Mouse (Mus musculus) hindbrain, embryonic 11.5 days (tissue): ENCODE measurements around the gene Armh3. TPM values are rescaled to one million over a fixed set of nuclear protein-coding genes. Genes with fewer than 3 reads are reported as not detected.
"Not testable (repeated sequence)": the region's sequence is repeated elsewhere in the genome, so short reads cannot be mapped to it uniquely, and the experiment has no call there.

ENCODE experiments used
- ATAC-seq: fragments of 200-750 bp; cut with Nextera tagmentation; 2 replicates; pipeline ENCODE4 v1.8.0; 2017; ENCODE audit warnings: mild to moderate bottlenecking, moderate TSS enrichment, moderate library complexity; ENCODE audit not compliant: low FRiP score
- DNase-seq: peaks from one replicate; pipeline ENCODE4 v3.0.0-alpha.2; 2015; ENCODE audit warnings: low spot score
- H3K27ac ChIP-seq: fragments of 300-500 bp; sonication (generic); 2 replicates; pipeline ENCODE4 v1.5.1; 2014; ENCODE audit warnings: mild to moderate bottlenecking, low read depth, low read length
- H3K27me3 ChIP-seq: fragments of 300-500 bp; sonication (generic); 2 replicates; pipeline ENCODE4 v1.6.1; 2014; ENCODE audit warnings: mild to moderate bottlenecking, low read length, moderate library complexity, mixed read lengths; ENCODE audit not compliant: control insufficient read depth, insufficient read depth
- H3K36me3 ChIP-seq: fragments of 300-500 bp; sonication (generic); 2 replicates; pipeline ENCODE4 v1.6.1; 2014; ENCODE audit warnings: mild to moderate bottlenecking, low read length, moderate library complexity, mixed read lengths; ENCODE audit not compliant: control insufficient read depth, insufficient read depth
- H3K4me1 ChIP-seq: fragments of 300-500 bp; sonication (generic); replicated peaks from 2 replicates; pipeline ENCODE4 v1.6.1; 2014; ENCODE audit warnings: low read length, mixed read lengths; ENCODE audit not compliant: control insufficient read depth, insufficient read depth
- H3K4me2 ChIP-seq: fragments of 300-500 bp; sonication (generic); replicated peaks from 2 replicates; pipeline ENCODE4 v1.6.1; 2014; ENCODE audit warnings: mild to moderate bottlenecking, low read depth, low read length
- H3K4me3 ChIP-seq: fragments of 300-500 bp; sonication (generic); 2 replicates; pipeline ENCODE4 v1.5.1; 2014; ENCODE audit warnings: low read depth, low read length
- H3K9ac ChIP-seq: fragments of 300-500 bp; sonication (generic); 2 replicates; pipeline ENCODE4 v1.6.1; 2014; ENCODE audit warnings: low read depth, low read length
- H3K9me3 ChIP-seq: fragments of 300-500 bp; sonication (generic); 2 replicates; pipeline ENCODE4 v1.6.1; 2016; ENCODE audit warnings: low read length; ENCODE audit not compliant: control insufficient read depth
- WGBS: fragments of 180-500 bp; shearing (Covaris S2); extraction: QIAGEN DNeasy Blood & Tissue Kit; methylation state at CpG from one replicate; pipeline ENCODE4 v1.1.7; 2014; 5-methylcytosine and 5-hydroxymethylcytosine counted together
- polyA plus RNA-seq: library from polyadenylated mRNA; unstranded; fragments of >200 nt; fragmentation: Nextera tagmentation; extraction: Ambion mirVana; gene quantifications from 2 replicates; pipeline ENCODE4 v1.2.1, GENCODE M21; 2014

Armh3 gene
- polyA plus RNA-seq, 1 experiment from 2014 or later, result 15.3 TPM

DNA sequence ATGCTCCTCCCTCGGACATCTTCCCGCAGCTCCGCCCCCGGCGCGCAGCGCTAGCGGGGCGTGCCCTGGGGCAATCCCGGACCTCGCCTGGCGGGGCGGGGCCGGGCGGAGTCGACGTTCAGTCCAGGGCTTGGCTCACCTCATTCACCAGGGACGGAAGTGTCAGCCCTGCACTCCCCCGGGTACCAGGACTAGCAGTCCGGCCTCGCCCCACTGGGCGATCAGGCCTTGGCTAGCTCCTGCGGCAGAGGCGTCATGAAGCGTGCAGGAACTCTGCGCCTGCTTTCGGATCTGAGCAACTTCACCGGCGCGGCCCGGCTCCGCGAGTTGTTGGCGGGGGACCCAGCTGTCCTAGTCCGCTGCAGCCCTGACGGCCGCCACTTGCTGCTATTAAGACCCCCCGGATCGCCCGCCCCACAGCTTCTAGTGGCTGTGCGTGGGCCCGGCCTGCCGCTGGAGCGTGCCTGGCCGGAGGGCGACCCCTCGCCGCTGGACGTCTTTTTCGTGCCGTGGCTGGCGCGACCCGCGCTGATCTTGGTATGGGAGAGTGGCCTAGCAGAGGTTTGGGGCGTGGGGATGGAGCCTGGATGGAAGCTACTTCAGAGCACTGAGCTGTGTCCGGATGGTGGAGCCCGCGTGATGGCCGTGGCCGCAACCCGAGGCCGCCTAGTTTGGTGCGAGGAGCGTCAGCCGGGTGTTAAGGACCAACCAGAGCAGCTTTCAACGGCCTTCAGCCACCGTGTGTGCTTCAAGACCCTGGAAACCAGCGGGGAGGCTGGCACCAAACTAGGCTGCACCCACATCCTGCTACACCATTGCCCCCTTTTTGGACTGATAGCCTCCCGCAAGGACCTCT is 5.3 kb upstream of the Armh3 start, which contains the start of gene Hps6:
TSS of gene Hps6 (plus strand) at position 138 of the 856 bp plus-strand sequence.
- H3K27me3 ChIP-seq, result peaks cover 4% of the 10 kb centered on the region; the same call in 1 of the 2 replicates
- peak; percentile 81 for DNase-seq
- ATAC-seq, result peak; percentile 54
- peak within 1 kb of the TSS; percentile 95 for H3K4me2 ChIP-seq
- peak within 1 kb of the TSS; percentile 64 for H3K9ac ChIP-seq
- peak within 1 kb of the TSS; percentile 58 for H3K4me3 ChIP-seq
- H3K4me1 ChIP-seq, result no peaks in the 10 kb centered on the region
- WGBS, result 2% methylated on average over 67 of the region's 70 CpGs
- no peak within 1 kb of the TSS for H3K27ac ChIP-seq
- no peaks in the 10 kb centered on the region for H3K9me3 ChIP-seq
- no peaks in the 10 kb centered on the region for H3K36me3 ChIP-seq

DNA sequence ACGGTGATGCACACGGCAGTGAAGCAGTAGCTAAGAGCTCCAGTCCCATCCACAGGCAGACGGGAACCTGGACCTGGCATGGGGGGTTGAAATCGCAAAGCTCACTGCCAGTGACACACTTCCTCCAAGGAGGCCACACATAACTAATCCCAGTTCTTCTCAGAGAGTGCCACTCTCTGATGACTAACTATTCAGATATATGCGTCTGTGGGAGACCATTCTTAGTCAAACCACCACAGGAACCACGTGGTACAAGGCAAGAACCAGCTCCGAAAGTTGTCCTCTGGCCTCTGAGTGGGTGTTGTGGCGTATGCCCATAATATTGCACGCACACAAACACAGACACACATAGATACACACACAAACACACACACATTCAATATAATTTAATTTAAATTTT is 4.0 kb upstream of the Armh3 start:
- Histone ChIP-seq H3K27ac (no peak overlapping the region), H3K36me3 (no peaks in the 10 kb centered on the region), H3K4me3 (no peak overlapping the region), H3K27me3 (peaks cover 4% of the 10 kb centered on the region; the same call in 1 of the 2 replicates), H3K9ac (no peak overlapping the region), H3K4me2 (no peak overlapping the region), H3K4me1 (no peaks in the 10 kb centered on the region), H3K9me3 (no peaks in the 10 kb centered on the region)
- DNase-seq (no peak), ATAC-seq (no peak)
- 81% methylated on average over 9 of the region's 9 CpGs for WGBS

DNA sequence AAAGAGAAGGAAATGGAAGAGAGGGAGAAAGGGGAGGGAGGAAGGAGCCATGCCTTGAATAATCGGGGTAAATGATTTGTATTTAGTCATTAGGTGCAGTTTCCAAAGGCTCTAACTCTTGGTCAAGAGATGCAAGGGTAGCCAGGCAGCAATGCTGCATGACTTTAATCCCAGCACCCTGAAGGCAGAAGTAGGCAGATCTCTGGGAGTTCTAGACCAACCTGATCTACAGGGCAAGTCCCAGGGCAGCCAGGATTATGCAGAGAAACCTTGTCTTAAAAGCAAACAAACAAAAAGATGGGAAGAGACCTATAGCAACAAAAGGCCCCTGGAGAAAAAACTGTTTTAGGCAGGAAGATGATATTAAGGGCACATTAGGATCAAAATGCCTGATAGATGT is 1.1 kb upstream of the Armh3 start:
- H3K27me3 ChIP-seq, result peaks cover 4% of the 10 kb centered on the region; the same call in 1 of the 2 replicates
- H3K4me2 ChIP-seq, result no peak overlapping the region
- no peaks in the 10 kb centered on the region for H3K4me1 ChIP-seq
- DNase-seq, result no peak
- no peak overlapping the region for H3K9ac ChIP-seq
- H3K27ac ChIP-seq, result no peak overlapping the region
- 75% methylated on average over 1 of the region's 1 CpGs for WGBS
- H3K36me3 ChIP-seq, result no peaks in the 10 kb centered on the region
- no peak for ATAC-seq
- H3K9me3 ChIP-seq, result no peaks in the 10 kb centered on the region
- H3K4me3 ChIP-seq, result no peak overlapping the region

DNA sequence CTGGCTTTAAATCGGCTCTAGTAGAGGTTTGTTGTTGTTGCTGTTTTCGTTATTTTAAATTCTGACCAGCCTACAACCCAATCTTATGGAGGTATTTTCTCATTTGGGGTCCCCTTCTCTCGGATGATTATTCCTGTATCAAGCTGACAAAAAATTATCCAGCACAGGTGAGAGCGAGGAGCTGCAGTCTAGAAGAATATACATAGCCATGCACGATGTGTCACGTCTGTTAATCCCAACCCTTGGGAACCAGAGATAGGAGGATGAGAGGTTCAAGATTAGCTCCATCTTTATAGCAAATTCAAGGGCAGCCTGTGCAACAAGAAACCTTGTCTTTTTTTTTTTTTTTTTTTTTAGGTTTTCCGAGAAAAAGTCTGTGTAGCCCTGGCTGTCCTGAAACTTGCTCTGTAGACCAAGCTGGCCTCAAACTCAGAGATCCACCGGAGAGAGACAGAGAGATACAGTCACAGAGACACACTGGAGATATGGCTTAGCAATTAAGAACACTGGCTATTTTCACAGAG is 468 bp upstream of the Armh3 start:
- Histone ChIP-seq H3K9ac (no peak overlapping the region; the same call in 1 of the 2 replicates), H3K4me1 (no peaks in the 10 kb centered on the region), H3K9me3 (no peaks in the 10 kb centered on the region), H3K27me3 (0 out of 2 replicates have a peak, but pooled peaks cover 2% of the 10 kb centered on the region), H3K36me3 (no peaks in the 10 kb centered on the region), H3K4me3 (peak overlapping the region; percentile 71), H3K27ac (no peak overlapping the region), H3K4me2 (peak overlapping the region; percentile 31)
- DNase-seq, result no peak
- 16% methylated on average over 8 of the region's 8 CpGs for WGBS
- no peak; the same call in 1 of the 2 replicates for ATAC-seq

DNA sequence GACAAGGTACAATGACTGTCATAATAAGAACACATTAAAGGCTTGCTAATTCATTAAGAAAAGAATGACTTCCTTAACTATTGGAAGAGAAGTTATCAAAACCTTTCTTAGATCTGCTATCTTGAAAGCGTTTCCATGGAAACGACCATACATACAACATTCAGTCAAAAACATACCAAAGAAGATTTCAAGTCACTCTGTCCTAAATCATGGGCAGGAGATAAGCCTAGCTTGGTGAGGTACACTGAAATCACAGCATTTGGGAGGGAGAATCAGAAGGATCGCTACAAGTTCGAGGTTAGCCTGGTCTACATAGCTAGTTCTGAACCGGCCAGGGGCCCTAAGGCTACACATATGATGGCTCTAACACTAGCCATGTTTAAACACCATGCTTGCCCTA is 923 bp downstream of the Armh3 start:
- DNase-seq, result peak; percentile 19
- Histone ChIP-seq H3K4me3 (peak overlapping the region; percentile 71), H3K9me3 (no peaks in the 10 kb centered on the region), H3K4me1 (no peaks in the 10 kb centered on the region), H3K9ac (peak overlapping the region; percentile 84; the same call in 1 of the 2 replicates), H3K4me2 (peak overlapping the region; percentile 62), H3K27ac (peak overlapping the region; percentile 92; the same call in 1 of the 2 replicates), H3K36me3 (no peaks in the 10 kb centered on the region), H3K27me3 (no peaks in the 10 kb centered on the region)
- WGBS, result 67% methylated on average over 5 of the region's 5 CpGs
- ATAC-seq, result peak; percentile 8; the same call in 1 of the 2 replicates

DNA sequence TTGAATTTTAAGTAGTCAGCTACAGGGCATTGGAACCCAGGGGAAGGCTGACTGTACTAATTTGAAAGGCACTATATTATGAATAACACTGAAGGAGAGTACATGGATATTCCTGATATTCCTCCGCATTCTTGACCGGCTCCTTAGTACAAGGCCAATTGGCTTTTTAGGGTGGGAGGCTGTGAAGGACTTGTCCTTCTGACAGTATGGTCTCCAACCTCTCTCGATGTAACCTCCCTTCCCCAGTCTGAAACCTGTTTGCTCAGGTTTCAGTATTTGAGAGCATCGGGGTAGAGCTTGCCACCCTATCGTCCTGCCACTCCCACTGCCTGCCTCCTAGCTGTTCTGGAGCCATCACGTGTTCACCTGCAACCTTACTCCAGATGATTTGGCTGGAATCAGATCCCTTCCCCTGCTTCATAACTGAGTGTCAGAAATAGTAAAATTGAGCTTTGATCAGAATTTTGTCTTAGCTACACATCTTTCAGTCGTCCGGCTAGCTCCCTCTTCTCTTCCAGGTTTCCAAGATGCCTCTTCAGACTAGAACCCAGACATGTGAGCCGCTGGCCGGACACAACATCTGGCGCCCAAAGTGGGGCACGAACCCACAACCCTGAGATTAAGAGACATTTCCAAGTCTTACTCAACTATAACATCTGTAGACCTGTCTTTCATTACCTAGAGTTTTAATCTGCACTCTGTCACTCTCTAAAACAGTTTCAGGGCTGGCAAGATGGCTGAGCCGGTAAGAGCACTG is 4.1 kb downstream of the Armh3 start:
- no peak overlapping the region for H3K4me2 ChIP-seq
- H3K27me3 ChIP-seq, result no peaks in the 10 kb centered on the region
- no peaks in the 10 kb centered on the region for H3K36me3 ChIP-seq
- no peaks in the 10 kb centered on the region for H3K9me3 ChIP-seq
- WGBS, result 94% methylated on average over 13 of the region's 13 CpGs
- no peak overlapping the region for H3K9ac ChIP-seq
- DNase-seq (no peak), ATAC-seq (no peak)
- no peak overlapping the region for H3K4me3 ChIP-seq
- no peaks in the 10 kb centered on the region for H3K4me1 ChIP-seq
- no peak overlapping the region for H3K27ac ChIP-seq

DNA sequence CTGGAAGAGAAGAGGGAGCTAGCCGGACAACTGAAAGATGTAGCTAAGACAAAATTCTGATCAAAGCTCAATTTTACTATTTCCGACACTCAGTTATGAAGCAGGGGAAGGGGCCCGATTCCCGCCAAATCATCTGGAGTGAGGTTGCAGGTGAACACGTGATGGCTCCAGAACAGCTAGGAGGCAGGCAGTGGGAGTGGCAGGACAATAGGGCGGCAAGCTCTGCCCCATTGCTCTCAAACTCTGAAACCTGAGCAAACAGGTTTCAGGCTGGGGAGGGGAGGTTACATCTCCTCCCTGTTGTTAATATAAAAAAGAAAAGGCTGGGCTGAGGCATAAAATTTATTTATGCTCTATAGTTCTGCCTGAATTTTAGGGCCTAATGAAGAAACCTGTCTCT is 4.8 kb downstream of the Armh3 start:
- H3K36me3 ChIP-seq, H3K9ac ChIP-seq: not testable (repeated sequence)

DNA sequence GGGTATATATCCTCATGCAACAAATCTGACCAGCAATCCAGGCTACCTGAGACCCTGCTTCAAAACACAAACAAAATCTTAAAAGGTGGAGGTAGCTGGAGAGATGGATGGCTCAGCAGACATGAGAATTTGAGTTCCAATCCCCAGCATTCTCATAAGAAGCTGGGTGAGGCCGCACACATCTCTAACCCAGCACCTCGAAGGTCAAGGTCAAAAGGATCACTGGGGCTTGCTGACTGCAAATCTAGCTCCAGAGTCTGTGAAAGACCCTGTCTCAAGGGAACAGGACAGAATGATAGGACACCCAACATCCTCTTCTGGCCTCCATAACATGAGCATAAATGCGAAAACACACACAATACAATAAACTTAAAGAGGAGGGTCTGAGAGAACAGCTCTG is 7.1 kb downstream of the Armh3 start:
- ATAC-seq (no peak), DNase-seq (no peak)
- H3K9me3 ChIP-seq, result no peaks in the 10 kb centered on the region
- H3K4me1 ChIP-seq, result no peaks in the 10 kb centered on the region
- H3K27ac ChIP-seq, result no peak overlapping the region
- H3K9ac ChIP-seq, result no peak overlapping the region
- no peak overlapping the region for H3K4me3 ChIP-seq
- H3K36me3 ChIP-seq, result no peaks in the 10 kb centered on the region
- H3K4me2 ChIP-seq, result no peak overlapping the region
- 91% methylated on average over 3 of the region's 3 CpGs for WGBS
- no peaks in the 10 kb centered on the region for H3K27me3 ChIP-seq

More for the DNA sequence above, 4.8 kb downstream of the Armh3 start:
- not testable (repeated sequence) for DNase-seq, H3K9me3 ChIP-seq, H3K4me1 ChIP-seq, H3K4me2 ChIP-seq, H3K27me3 ChIP-seq, H3K27ac ChIP-seq, ATAC-seq, H3K4me3 ChIP-seq
- 87% methylated on average over 6 of the region's 6 CpGs for WGBS
